Comparison of ENCODE assay signal across 20 mouse cellular contexts in the genomic region with DNA sequence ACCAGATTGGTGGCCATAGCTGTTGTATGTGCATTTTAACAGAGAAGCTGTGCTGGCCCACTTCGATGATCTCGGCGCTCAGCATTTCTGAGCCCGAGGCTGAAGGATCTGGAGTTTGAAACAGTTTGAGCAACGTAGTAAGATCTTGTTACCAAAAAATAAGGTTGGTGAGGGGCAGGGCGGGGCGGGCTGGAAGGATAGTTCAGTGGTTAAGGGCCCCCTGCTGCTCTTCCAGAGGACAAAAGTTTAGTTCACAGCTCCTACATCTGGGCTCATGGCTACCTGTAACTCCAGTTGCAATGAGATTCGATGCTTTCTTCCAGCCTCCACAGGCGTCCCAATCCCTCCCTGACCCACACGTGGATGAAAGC. TPM values are rescaled to one million over a fixed set of nuclear protein-coding genes. Genes with fewer than 3 reads are reported as not detected.
DNase-seq lines count a peak whose midpoint lies in the region; ATAC-seq and TF ChIP-seq lines count a peak whose summit lies in the region.
"Had no signal": no experiment of that assay in that cellular context is flagged by ENCODE, and none has a peak within 500 bp of the region (broad histone marks: within the 10 kb centered on the region; RNA-seq: fewer than 3 reads in every experiment).

No protein-coding gene starts in this region.

- H3K9me3 ChIP-seq in liver, embryonic 11.5 days (ENCODE audit: control insufficient read depth, low read length): no peaks in the 10 kb centered on the region
- no peaks in the 10 kb centered on the region for H3K9me3 ChIP-seq in MEL (replicated peaks; ENCODE audit: insufficient read depth, low read length)
- no peaks in the 10 kb centered on the region for H3K9me3 ChIP-seq in limb, embryonic 10.5 days (replicated peaks)
- no peaks in the 10 kb centered on the region for H3K9me3 ChIP-seq in liver, postnatal 0 days (ENCODE audit: low read length)
- no peaks in the 10 kb centered on the region for H3K9me3 ChIP-seq in forebrain, embryonic 12.5 days
- no peaks in the 10 kb centered on the region for H3K9me3 ChIP-seq in stomach, postnatal 0 days (ENCODE audit: control insufficient read depth, low read length)
- H3K9me3 ChIP-seq: forebrain, embryonic 13.5 days; limb, embryonic 13.5 days; midbrain, embryonic 15.5 days; neural tube, embryonic 12.5 days had no signal

- TF ChIP-seq POLR2A in MEL (IDR thresholded peaks at IDR 0.05; ENCODE audit: control insufficient read depth in 1 of 2, insufficient read depth in 1 of 2, low read depth in 1 of 2, low read length in 2 of 2, poor library complexity in 1 of 2): no peak

- H3K27ac ChIP-seq in liver, embryonic 11.5 days (ENCODE audit: low read depth, low read length): peak overlapping the region; percentile 89
- H3K27ac ChIP-seq in MEL (ENCODE audit: control insufficient read depth, low read depth, low read length): peak overlapping the region; percentile 94
- H3K27ac ChIP-seq in limb, embryonic 10.5 days: peak overlapping the region; percentile 62
- H3K27ac ChIP-seq in liver, postnatal 0 days (ENCODE audit: low read depth): peak overlapping the region; percentile 90
- no peak overlapping the region for H3K27ac ChIP-seq in forebrain, embryonic 12.5 days
- no peak overlapping the region for H3K27ac ChIP-seq in stomach, postnatal 0 days (replicated peaks)
- H3K27ac ChIP-seq: forebrain, embryonic 13.5 days; hindbrain, postnatal 0 days; limb, embryonic 13.5 days; midbrain, embryonic 15.5 days; neural tube, embryonic 12.5 days had no signal

- no peak for TF ChIP-seq EP300 in MEL (IDR thresholded peaks at IDR 0.05; ENCODE audit: low read depth in 1 of 2, low read length in 2 of 2)
- no peak for TF ChIP-seq EP300 in liver, postnatal 0 days (IDR thresholded peaks at IDR 0.05; ENCODE audit: low read depth)
- no peak for TF ChIP-seq EP300 in stomach, postnatal 0 days (optimal IDR thresholded peaks at IDR 0.05)

- H3K36me3 ChIP-seq in liver, embryonic 11.5 days (ENCODE audit: control insufficient read depth, insufficient read depth, low read length): 0 out of 2 replicates have a peak, but pooled peaks cover 2% of the 10 kb centered on the region
- H3K36me3 ChIP-seq in MEL (ENCODE audit: control insufficient read depth in 1 of 2, insufficient read depth in 2 of 2, low read length in 2 of 2): peaks cover 10 to 62% of the 10 kb centered on the region in 2 experiments
- H3K36me3 ChIP-seq in limb, embryonic 10.5 days: no peaks in the 10 kb centered on the region
- peaks cover 7% of the 10 kb centered on the region; the same call in 1 of the 2 replicates for H3K36me3 ChIP-seq in liver, postnatal 0 days (replicated peaks; ENCODE audit: insufficient read depth, low read length)
- no peaks in the 10 kb centered on the region for H3K36me3 ChIP-seq in forebrain, embryonic 12.5 days (replicated peaks)
- no peaks in the 10 kb centered on the region for H3K36me3 ChIP-seq in stomach, postnatal 0 days (ENCODE audit: control insufficient read depth, insufficient read depth, low read length)
- H3K36me3 ChIP-seq: limb, embryonic 13.5 days; midbrain, embryonic 15.5 days; neural tube, embryonic 12.5 days had no signal

- peaks cover 74% of the 10 kb centered on the region for H3K4me1 ChIP-seq in liver, embryonic 11.5 days (replicated peaks; ENCODE audit: control insufficient read depth, insufficient read depth, low read length)
- peaks cover 24 to 64% of the 10 kb centered on the region in 2 experiments for H3K4me1 ChIP-seq in MEL (ENCODE audit: control insufficient read depth in 1 of 2, insufficient read depth in 2 of 2, low read length in 2 of 2)
- peaks cover 42% of the 10 kb centered on the region for H3K4me1 ChIP-seq in limb, embryonic 10.5 days
- peaks cover 55% of the 10 kb centered on the region for H3K4me1 ChIP-seq in liver, postnatal 0 days (ENCODE audit: insufficient read depth)
- peaks cover 7% of the 10 kb centered on the region for H3K4me1 ChIP-seq in forebrain, embryonic 12.5 days
- no peaks in the 10 kb centered on the region for H3K4me1 ChIP-seq in stomach, postnatal 0 days (replicated peaks; ENCODE audit: control insufficient read depth, insufficient read depth)

- no peak for TF ChIP-seq RAD21 in MEL (IDR thresholded peaks at IDR 0.05; ENCODE audit: low read depth, low read length)

- no peak for TF ChIP-seq CTCF in MEL (IDR thresholded peaks at IDR 0.05 in 2 of 3, conservative IDR thresholded peaks at IDR 0.05 in 1 of 3; ENCODE audit: control insufficient read depth in 1 of 3, insufficient read depth in 1 of 3, low read depth in 2 of 3, low read length in 3 of 3, poor library complexity in 1 of 3, severe bottlenecking in 1 of 3)
- TF ChIP-seq CTCF in liver, postnatal 0 days (IDR thresholded peaks at IDR 0.05; ENCODE audit: low read depth): no peak
- TF ChIP-seq CTCF in stomach, postnatal 0 days (IDR thresholded peaks at IDR 0.05; ENCODE audit: low read depth): no peak

- peak overlapping the region; percentile 86 for H3K4me2 ChIP-seq in liver, embryonic 11.5 days
- H3K4me2 ChIP-seq in liver, postnatal 0 days (ENCODE audit: low read depth, low read length): peak overlapping the region; percentile 54
- H3K4me2 ChIP-seq in forebrain, embryonic 12.5 days: no peak overlapping the region
- no peak overlapping the region for H3K4me2 ChIP-seq in stomach, postnatal 0 days (replicated peaks; ENCODE audit: low read depth)
- H3K4me2 ChIP-seq: forebrain, embryonic 13.5 days; limb, embryonic 13.5 days; lung, embryonic 14.5 days; midbrain, embryonic 15.5 days; neural tube, embryonic 12.5 days had no signal

- H3K27me3 ChIP-seq in liver, embryonic 11.5 days (replicated peaks; ENCODE audit: control insufficient read depth, insufficient read depth, low read length): no peaks in the 10 kb centered on the region
- H3K27me3 ChIP-seq in MEL (ENCODE audit: control insufficient read depth in 1 of 2, insufficient read depth in 2 of 2, low read length in 2 of 2): no peaks in the 10 kb centered on the region
- no peaks in the 10 kb centered on the region for H3K27me3 ChIP-seq in limb, embryonic 10.5 days (ENCODE audit: low read depth, poor library complexity, severe bottlenecking)
- H3K27me3 ChIP-seq in liver, postnatal 0 days (ENCODE audit: insufficient read depth, low read length): no peaks in the 10 kb centered on the region
- no peaks in the 10 kb centered on the region for H3K27me3 ChIP-seq in forebrain, embryonic 12.5 days
- no peaks in the 10 kb centered on the region for H3K27me3 ChIP-seq in stomach, postnatal 0 days (ENCODE audit: control insufficient read depth, insufficient read depth, low read length)
- H3K27me3 ChIP-seq: CH12.LX; forebrain, embryonic 13.5 days; limb, embryonic 13.5 days; midbrain, embryonic 15.5 days; neural tube, embryonic 12.5 days had no signal

- DNase-seq in liver, embryonic 11.5 days (ENCODE audit: low spot score): no peak
- no peak for DNase-seq in liver
- DNase-seq in MEL (ENCODE audit: low read depth, low spot score): no peak
- no peak for DNase-seq in limb, embryonic 10.5 days (ENCODE audit: low spot score)
- no peak for DNase-seq in liver, postnatal 0 days
- no peak for DNase-seq in stomach, postnatal 0 days (ENCODE audit: low spot score)
- DNase-seq: B cell, adult 2 months; gastrocnemius, postnatal 36 days; kidney, postnatal 4 days; lung, embryonic 14.5 days; retina, postnatal 1 day; right cerebral cortex, postnatal 25 days had no signal

- 75% methylated on average over 10 of the region's 10 CpGs for WGBS in liver, embryonic 11.5 days
- WGBS in limb, embryonic 10.5 days: 88% methylated on average over 10 of the region's 10 CpGs
- WGBS in liver, postnatal 0 days (ENCODE audit: insufficient replicate concordance): 74% methylated on average over 10 of the region's 10 CpGs
- 85% methylated on average over 10 of the region's 10 CpGs for WGBS in forebrain, embryonic 12.5 days
- WGBS in stomach, postnatal 0 days: 83% methylated on average over 10 of the region's 10 CpGs

- H3K9ac ChIP-seq in liver, embryonic 11.5 days (ENCODE audit: low read depth, low read length): peak overlapping the region; percentile 91
- H3K9ac ChIP-seq in MEL (ENCODE audit: control insufficient read depth, low read depth, low read length, poor library complexity, severe bottlenecking): peak overlapping the region; percentile 62
- H3K9ac ChIP-seq in liver, postnatal 0 days (replicated peaks): no peak overlapping the region; the same call in 1 of the 2 replicates
- no peak overlapping the region for H3K9ac ChIP-seq in forebrain, embryonic 12.5 days
- no peak overlapping the region for H3K9ac ChIP-seq in stomach, postnatal 0 days (ENCODE audit: low read length)
- H3K9ac ChIP-seq: forebrain, embryonic 13.5 days; limb, embryonic 13.5 days; lung, embryonic 14.5 days; midbrain, embryonic 15.5 days; neural tube, embryonic 12.5 days had no signal

- H3K4me3 ChIP-seq in liver, embryonic 11.5 days (ENCODE audit: low read depth, low read length): peak overlapping the region; percentile 3; the same call in 1 of the 2 replicates
- H3K4me3 ChIP-seq in MEL (ENCODE audit: control insufficient read depth in 1 of 2, insufficient read depth in 1 of 2, low read depth in 2 of 2, low read length in 2 of 2): no peak overlapping the region
- H3K4me3 ChIP-seq in limb, embryonic 10.5 days: no peak overlapping the region
- H3K4me3 ChIP-seq in liver, postnatal 0 days (ENCODE audit: low read depth, low read length): no peak overlapping the region
- H3K4me3 ChIP-seq in forebrain, embryonic 12.5 days (replicated peaks): no peak overlapping the region
- H3K4me3 ChIP-seq in stomach, postnatal 0 days (ENCODE audit: low read depth, low read length): no peak overlapping the region
- H3K4me3 ChIP-seq: forebrain, embryonic 13.5 days; heart, adult 2 months; limb, embryonic 13.5 days; midbrain, embryonic 15.5 days; neural tube, embryonic 12.5 days had no signal

- peaks cover 73% of the 10 kb centered on the region for H3K79me2 ChIP-seq in MEL (ENCODE audit: control insufficient read depth, insufficient read depth, low read length, poor library complexity)

- ATAC-seq in liver, embryonic 11.5 days (replicated peaks; ENCODE audit: low FRiP score): no peak
- no peak for ATAC-seq in liver, postnatal 0 days
- ATAC-seq in forebrain, embryonic 12.5 days (ENCODE audit: low FRiP score): no peak
- ATAC-seq in stomach, postnatal 0 days (ENCODE audit: low FRiP score, low TSS enrichment): no peak
- ATAC-seq: forebrain, embryonic 13.5 days; hindbrain, postnatal 0 days; midbrain, embryonic 15.5 days had no signal

TF ChIP-seq in MEL, 35 proteins besides CTCF, POLR2A, EP300 and RAD21 (continues in another document):
- no peak for TF ChIP-seq TAL1 (IDR thresholded peaks at IDR 0.05; ENCODE audit: low read length)

RNA-seq across cellular contexts. Expression of gene Adcy7, which starts 26.5 kb away (rescaled TPM):
- polyA plus RNA-seq in liver, embryonic 11.5 days (2014; fragmentation: Nextera tagmentation; extraction: Ambion mirVana): 46.6 and 49.7 TPM in 2 replicates
- 62.9 and 89.9 TPM in 2 replicates for total RNA-seq in MEL (2012; rRNA removed)
- polyA plus RNA-seq in MEL (2012; ENCODE audit: insufficient read depth in 1 of 2, insufficient read length in 2 of 2, low read depth in 1 of 2, low replicate concordance in 2 of 2, missing spikeins in 1 of 2): 10 to 100 TPM in 1 of 2 experiments, not detected in 1; 83.7 TPM
- 2.2 and 3.1 TPM in 2 replicates for polyA plus RNA-seq in limb, embryonic 10.5 days (2016; fragmentation: Nextera tagmentation; extraction: Ambion mirVana)
- 8.1 and 8.4 TPM in 2 replicates for polyA plus RNA-seq in liver, postnatal 0 days (2015; fragmentation: Nextera tagmentation; extraction: Ambion mirVana)
- polyA plus RNA-seq in forebrain, embryonic 12.5 days (2016; fragmentation: Nextera tagmentation; extraction: Ambion mirVana): 2.2 and 2.5 TPM in 2 replicates
- polyA plus RNA-seq in stomach, postnatal 0 days (2015; fragmentation: Nextera tagmentation; extraction: Ambion mirVana): 5.2 and 5.7 TPM in 2 replicates

Comparison
In these comparisons a context has a peak if more than half of its experiments do, and no peak if none do; other contexts are left out.
1. H3K9ac ChIP-seq: peak in liver, embryonic 11.5 days (single experiment) and MEL (single experiment); none in liver, postnatal 0 days (single experiment), forebrain, embryonic 12.5 days (single experiment) and stomach, postnatal 0 days (single experiment).
2. H3K27ac ChIP-seq: peak in liver, embryonic 11.5 days (single experiment), MEL (single experiment), limb, embryonic 10.5 days (single experiment) and liver, postnatal 0 days (single experiment); none in forebrain, embryonic 12.5 days (single experiment) and stomach, postnatal 0 days (single experiment).
3. H3K4me2 ChIP-seq: peak in liver, embryonic 11.5 days (single experiment) and liver, postnatal 0 days (single experiment); none in forebrain, embryonic 12.5 days (single experiment) and stomach, postnatal 0 days (single experiment).